Mouse (Mus musculus): Measurements from ENCODE around the gene Copg1. TPM values are rescaled to one million over a fixed set of nuclear protein-coding genes. Genes with fewer than 3 reads are reported as not detected.
A peak's percentile ranks its signal among the peaks of the same experiment; 100 is the strongest.

Copg1 gene
- polyA plus RNA-seq, 1 experiment from 2014 or later, result 128 TPM

DNA sequence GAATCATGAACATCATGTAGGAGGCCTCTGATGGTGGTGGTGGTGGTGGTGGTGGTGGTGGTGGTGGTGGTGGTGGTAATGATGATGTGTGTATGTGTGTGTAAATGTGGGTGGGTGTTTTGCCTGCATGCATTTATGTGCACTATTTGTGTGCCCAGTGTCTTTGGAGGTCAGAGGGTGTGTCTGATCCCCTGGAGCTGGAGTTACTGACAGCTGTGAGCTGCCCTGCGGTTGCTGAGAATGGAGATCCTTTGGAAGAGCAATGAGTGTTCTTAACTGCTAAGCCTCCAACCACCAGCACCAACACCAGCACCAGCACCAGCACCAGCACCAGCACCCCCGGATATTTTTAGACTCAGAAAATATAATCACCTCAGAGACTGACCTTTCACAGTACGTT lies 5.4 kb upstream of the Copg1 start:
- Histone ChIP-seq H3K4me3 (ENCODE audit: low read depth, low read length) (no peak overlapping the region), H3K4me2 (replicated peaks; ENCODE audit: low read depth, low read length) (no peak overlapping the region), H3K27me3 (ENCODE audit: control insufficient read depth, insufficient read depth, low read length) (no peaks in the 10 kb centered on the region), H3K27ac (ENCODE audit: low read depth, low read length) (no peak overlapping the region), H3K36me3 (ENCODE audit: control insufficient read depth, insufficient read depth, low read length) (no peaks in the 10 kb centered on the region), H3K9ac (ENCODE audit: low read depth, low read length) (no peak overlapping the region), H3K9me3 (ENCODE audit: control insufficient read depth, low read length) (no peaks in the 10 kb centered on the region), H3K4me1 (replicated peaks; ENCODE audit: control insufficient read depth, insufficient read depth, low read length) (no peaks in the 10 kb centered on the region)
- ATAC-seq (ENCODE audit: low FRiP score) (no peak), DNase-seq (ENCODE audit: low spot score) (no peak)
- 60% methylated on average over 3 of the region's 3 CpGs for WGBS

DNA sequence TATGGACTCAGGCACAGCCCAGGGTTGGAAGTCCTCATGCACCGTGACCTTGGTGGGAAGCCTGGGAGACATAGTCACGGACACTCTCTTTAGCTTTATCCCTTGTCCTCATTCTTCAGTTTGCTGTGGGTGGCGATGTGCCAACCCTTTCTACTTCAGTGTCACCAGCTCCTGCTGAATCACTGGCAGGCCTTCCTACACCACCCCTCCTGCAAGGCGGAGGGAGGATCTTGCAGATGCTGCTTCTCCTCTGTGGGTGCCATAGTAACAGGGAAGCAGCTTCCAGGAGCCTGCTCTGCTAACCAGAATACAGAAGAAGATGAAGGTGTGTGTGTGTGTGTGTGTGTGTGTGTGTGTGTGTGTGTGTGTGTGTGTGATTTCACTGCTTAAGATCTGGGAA lies 4.8 kb upstream of the Copg1 start:
- WGBS, result 77% methylated on average over 4 of the region's 4 CpGs
- DNase-seq (ENCODE audit: low spot score), result no peak
- H3K4me3 ChIP-seq (ENCODE audit: low read depth, low read length), result no peak overlapping the region

DNA sequence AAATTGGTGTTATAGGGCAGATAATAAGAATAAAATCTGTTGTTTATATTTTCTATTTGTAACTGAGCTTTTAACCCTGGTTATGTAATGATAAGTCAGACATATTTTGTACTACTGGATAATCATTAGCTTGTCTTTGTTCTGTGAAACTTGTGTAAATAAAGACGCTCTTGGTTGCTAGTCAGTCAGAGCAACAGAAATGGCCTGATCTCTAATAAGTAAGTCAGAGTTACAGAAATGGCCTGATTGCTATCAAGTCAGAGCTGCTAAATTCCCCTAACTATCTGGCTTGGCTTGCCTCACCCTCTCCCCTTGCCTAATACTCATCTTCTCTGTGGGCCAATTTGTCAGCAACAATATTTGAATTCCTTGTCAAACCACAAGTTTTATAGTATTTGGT lies 893 bp upstream of the Copg1 start:
- 92% methylated on average over 1 of the region's 1 CpGs for WGBS
- DNase-seq (ENCODE audit: low spot score), result no peak
- Histone ChIP-seq H3K9me3 (ENCODE audit: control insufficient read depth, low read length) (no peaks in the 10 kb centered on the region), H3K4me2 (replicated peaks; ENCODE audit: low read depth, low read length) (no peak overlapping the region), H3K9ac (ENCODE audit: low read depth, low read length) (no peak overlapping the region), H3K27me3 (ENCODE audit: control insufficient read depth, insufficient read depth, low read length) (no peaks in the 10 kb centered on the region), H3K4me1 (replicated peaks; ENCODE audit: control insufficient read depth, insufficient read depth, low read length) (no peaks in the 10 kb centered on the region), H3K27ac (ENCODE audit: low read depth, low read length) (no peak overlapping the region), H3K36me3 (ENCODE audit: control insufficient read depth, insufficient read depth, low read length) (no peaks in the 10 kb centered on the region), H3K4me3 (ENCODE audit: low read depth, low read length) (no peak overlapping the region)
- ATAC-seq (ENCODE audit: low FRiP score), result no peak

More for the DNA sequence above, 4.8 kb upstream of the Copg1 start:
- no peaks in the 10 kb centered on the region for H3K4me1 ChIP-seq (replicated peaks; ENCODE audit: control insufficient read depth, insufficient read depth, low read length)
- H3K36me3 ChIP-seq (ENCODE audit: control insufficient read depth, insufficient read depth, low read length), result no peaks in the 10 kb centered on the region
- no peak overlapping the region for H3K27ac ChIP-seq (ENCODE audit: low read depth, low read length)
- no peaks in the 10 kb centered on the region for H3K27me3 ChIP-seq (ENCODE audit: control insufficient read depth, insufficient read depth, low read length)
- no peaks in the 10 kb centered on the region for H3K9me3 ChIP-seq (ENCODE audit: control insufficient read depth, low read length)
- ATAC-seq (ENCODE audit: low FRiP score), result no peak
- H3K4me2 ChIP-seq (replicated peaks; ENCODE audit: low read depth, low read length), result no peak overlapping the region
- H3K9ac ChIP-seq (ENCODE audit: low read depth, low read length), result no peak overlapping the region

DNA sequence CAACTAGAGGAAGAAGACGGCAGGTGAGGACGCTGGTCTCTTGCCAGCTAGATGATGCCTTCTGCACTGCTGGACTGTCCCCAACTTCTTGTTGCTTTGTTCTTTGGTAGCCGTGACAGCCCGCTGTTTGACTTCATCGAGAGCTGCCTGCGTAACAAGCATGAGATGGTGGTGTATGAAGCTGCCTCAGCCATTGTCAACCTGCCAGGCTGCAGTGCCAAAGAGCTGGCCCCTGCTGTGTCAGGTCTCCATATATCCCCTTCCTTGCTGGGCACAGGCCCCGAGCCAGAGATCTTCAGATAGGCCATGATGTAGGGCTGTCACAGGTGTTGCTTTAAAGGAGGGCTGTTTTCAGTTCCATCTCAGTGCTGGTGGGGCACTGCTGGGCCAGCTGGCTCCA lies 6.3 kb downstream of the Copg1 start:
- WGBS, result 95% methylated on average over 7 of the region's 7 CpGs
- no peak for DNase-seq (ENCODE audit: low spot score)

DNA sequence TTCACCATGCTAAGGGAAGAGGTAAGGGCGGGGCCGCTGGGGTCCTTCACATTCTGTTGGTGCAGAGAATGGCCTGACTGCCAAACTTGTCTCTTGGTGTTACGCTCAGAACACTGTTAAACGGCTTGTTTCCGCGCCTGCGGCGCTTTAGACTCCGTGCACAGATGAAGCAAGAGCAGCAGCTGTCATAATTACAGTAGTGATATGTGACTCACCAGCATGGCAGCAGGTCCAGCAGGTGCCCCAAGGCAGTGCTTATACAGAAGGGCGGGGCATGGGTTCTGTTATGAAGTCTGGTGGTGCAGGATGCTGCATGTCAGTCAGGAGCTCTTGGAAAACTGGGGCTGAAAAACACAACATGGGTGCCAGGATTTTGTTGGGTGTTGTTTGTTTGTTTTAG lies 10.4 kb downstream of the Copg1 start:
- no peaks in the 10 kb centered on the region for H3K4me1 ChIP-seq (replicated peaks; ENCODE audit: control insufficient read depth, insufficient read depth, low read length)
- H3K27ac ChIP-seq (ENCODE audit: low read depth, low read length), result no peak overlapping the region
- DNase-seq (ENCODE audit: low spot score) (no peak), ATAC-seq (ENCODE audit: low FRiP score) (no peak)
- H3K27me3 ChIP-seq (ENCODE audit: control insufficient read depth, insufficient read depth, low read length), result no peaks in the 10 kb centered on the region
- no peak overlapping the region for H3K4me3 ChIP-seq (ENCODE audit: low read depth, low read length)
- no peak overlapping the region for H3K4me2 ChIP-seq (replicated peaks; ENCODE audit: low read depth, low read length)
- H3K9me3 ChIP-seq (ENCODE audit: control insufficient read depth, low read length), result no peaks in the 10 kb centered on the region
- 96% methylated on average over 10 of the region's 10 CpGs for WGBS
- H3K9ac ChIP-seq (ENCODE audit: low read depth, low read length), result no peak overlapping the region
- H3K36me3 ChIP-seq (ENCODE audit: control insufficient read depth, insufficient read depth, low read length), result peaks cover 24% of the 10 kb centered on the region

More for the DNA sequence above, 6.3 kb downstream of the Copg1 start:
- H3K4me3 ChIP-seq (ENCODE audit: low read depth, low read length), result no peak overlapping the region
- ATAC-seq (ENCODE audit: low FRiP score), result no peak
- H3K27ac ChIP-seq (ENCODE audit: low read depth, low read length), result no peak overlapping the region
- H3K9me3 ChIP-seq (ENCODE audit: control insufficient read depth, low read length), result no peaks in the 10 kb centered on the region
- peaks cover 14% of the 10 kb centered on the region for H3K36me3 ChIP-seq (ENCODE audit: control insufficient read depth, insufficient read depth, low read length)
- H3K27me3 ChIP-seq (ENCODE audit: control insufficient read depth, insufficient read depth, low read length), result no peaks in the 10 kb centered on the region
- no peak overlapping the region for H3K4me2 ChIP-seq (replicated peaks; ENCODE audit: low read depth, low read length)
- no peaks in the 10 kb centered on the region for H3K4me1 ChIP-seq (replicated peaks; ENCODE audit: control insufficient read depth, insufficient read depth, low read length)
- no peak overlapping the region for H3K9ac ChIP-seq (ENCODE audit: low read depth, low read length)

DNA sequence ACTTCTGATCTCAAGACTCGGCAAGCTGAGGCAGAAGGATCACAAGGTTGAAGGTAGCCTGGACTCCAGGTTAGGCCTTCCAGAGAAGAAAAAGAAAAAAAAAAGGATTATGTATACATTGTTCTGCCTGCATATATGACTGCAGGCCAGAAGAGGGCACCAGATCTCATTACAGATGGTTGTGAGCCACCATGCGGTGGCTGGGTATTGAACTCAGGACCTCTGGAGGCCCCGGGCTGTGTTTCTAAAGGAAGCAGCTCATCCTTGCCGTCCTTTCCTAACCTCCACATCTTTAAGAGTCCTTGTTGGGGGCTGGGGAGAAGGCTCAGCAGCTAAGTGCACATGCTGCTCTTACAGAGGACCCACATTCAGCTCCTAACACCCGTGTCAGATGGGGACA lies 19.0 kb downstream of the Copg1 start:
- H3K4me2 ChIP-seq (replicated peaks; ENCODE audit: low read depth, low read length), result no peak overlapping the region
- ATAC-seq (ENCODE audit: low FRiP score) (no peak), DNase-seq (ENCODE audit: low spot score) (peak; percentile 31)
- H3K36me3 ChIP-seq (ENCODE audit: control insufficient read depth, insufficient read depth, low read length), result peaks cover 14% of the 10 kb centered on the region
- no peak overlapping the region for H3K4me3 ChIP-seq (ENCODE audit: low read depth, low read length)
- no peak overlapping the region for H3K9ac ChIP-seq (ENCODE audit: low read depth, low read length)
- WGBS, result 76% methylated on average over 5 of the region's 5 CpGs
- no peaks in the 10 kb centered on the region for H3K9me3 ChIP-seq (ENCODE audit: control insufficient read depth, low read length)
- H3K27me3 ChIP-seq (ENCODE audit: control insufficient read depth, insufficient read depth, low read length), result no peaks in the 10 kb centered on the region
- H3K27ac ChIP-seq (ENCODE audit: low read depth, low read length), result no peak overlapping the region
- no peaks in the 10 kb centered on the region for H3K4me1 ChIP-seq (replicated peaks; ENCODE audit: control insufficient read depth, insufficient read depth, low read length)

DNA sequence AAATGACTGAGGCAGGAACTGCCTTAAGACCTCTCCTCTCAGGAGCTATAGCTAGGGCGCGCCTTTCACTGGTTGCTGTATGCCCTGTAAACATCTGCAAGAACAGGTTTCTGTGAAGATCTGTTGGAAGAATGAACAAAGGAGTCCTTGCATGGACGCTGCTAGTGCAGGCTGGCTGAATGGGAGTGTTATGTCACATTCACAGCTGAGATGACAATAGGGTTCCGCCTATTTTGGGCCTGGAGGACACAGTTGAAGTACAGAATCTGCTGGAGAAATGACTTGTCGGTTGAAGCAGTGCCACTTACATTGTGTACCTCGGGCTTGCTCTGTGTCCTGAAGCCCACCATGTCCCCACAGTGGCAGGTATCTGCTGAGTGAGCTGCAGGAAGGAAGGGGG lies 21.6 kb downstream of the Copg1 start:
- H3K36me3 ChIP-seq (ENCODE audit: control insufficient read depth, insufficient read depth, low read length), result peaks cover 10% of the 10 kb centered on the region; the same call in 1 of the 2 replicates
- no peak for DNase-seq (ENCODE audit: low spot score)

DNA sequence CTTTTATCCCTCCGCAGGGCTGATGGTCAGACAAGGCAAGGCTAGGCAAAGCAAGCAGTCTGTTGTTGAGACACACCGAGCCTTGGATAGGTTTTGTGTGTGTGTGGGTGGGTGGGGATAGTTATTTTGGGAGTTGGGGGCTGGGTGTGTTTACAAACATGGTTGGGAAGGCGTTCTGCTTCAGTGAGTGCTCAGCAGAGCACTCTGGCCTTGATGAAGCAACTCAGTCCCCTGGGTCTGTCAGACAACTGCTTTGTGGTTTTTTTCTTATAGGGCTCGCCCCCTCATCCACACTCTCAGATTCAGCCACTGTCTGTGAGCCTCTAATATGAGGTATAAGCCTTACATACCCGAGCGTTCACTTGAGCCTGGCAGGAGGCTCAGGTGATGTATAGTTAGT lies 23.9 kb downstream of the Copg1 start:
- H3K9me3 ChIP-seq (ENCODE audit: control insufficient read depth, low read length), result no peaks in the 10 kb centered on the region

More for the DNA sequence above, 21.6 kb downstream of the Copg1 start:
- no peaks in the 10 kb centered on the region for H3K27me3 ChIP-seq (ENCODE audit: control insufficient read depth, insufficient read depth, low read length)
- H3K4me2 ChIP-seq (replicated peaks; ENCODE audit: low read depth, low read length), result no peak overlapping the region
- no peaks in the 10 kb centered on the region for H3K9me3 ChIP-seq (ENCODE audit: control insufficient read depth, low read length)
- ATAC-seq (ENCODE audit: low FRiP score), result no peak
- H3K27ac ChIP-seq (ENCODE audit: low read depth, low read length), result no peak overlapping the region
- no peak overlapping the region for H3K9ac ChIP-seq (ENCODE audit: low read depth, low read length)
- no peak overlapping the region for H3K4me3 ChIP-seq (ENCODE audit: low read depth, low read length)
- no peaks in the 10 kb centered on the region for H3K4me1 ChIP-seq (replicated peaks; ENCODE audit: control insufficient read depth, insufficient read depth, low read length)
- 86% methylated on average over 6 of the region's 6 CpGs for WGBS

DNA sequence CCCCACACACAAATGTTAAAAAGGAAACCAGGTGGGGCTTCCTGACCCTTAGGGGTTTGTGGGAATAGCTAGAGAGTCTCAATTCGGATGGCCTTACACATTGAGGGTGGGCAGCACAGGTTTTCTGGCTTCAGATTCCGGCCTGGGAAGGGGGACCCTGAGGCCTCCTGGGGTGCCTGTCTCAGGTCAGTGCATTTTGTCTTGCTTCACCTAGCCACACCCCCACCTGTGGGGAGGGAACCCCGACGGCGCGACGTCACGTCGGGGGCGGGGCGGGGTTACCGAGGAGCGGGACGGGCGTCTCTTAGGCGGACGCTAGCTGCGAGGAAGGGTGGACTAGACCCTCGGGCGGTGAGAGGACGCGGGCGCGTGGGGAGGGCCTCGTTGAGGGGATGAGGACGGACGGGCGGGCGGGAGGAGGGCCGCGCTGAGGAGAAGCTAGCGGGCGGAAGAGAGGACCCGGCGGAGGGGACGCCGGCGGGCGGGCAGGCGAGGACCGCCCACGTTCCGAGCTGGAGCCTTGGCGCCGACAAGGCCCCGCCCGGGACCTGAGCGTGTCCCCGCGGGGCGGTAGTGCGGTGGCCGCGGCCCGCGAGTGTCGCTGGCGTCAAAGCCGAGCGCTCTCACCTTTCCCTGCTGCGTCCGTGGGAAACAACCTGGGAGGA lies 26.2 kb downstream of the Copg1 start, which contains the start of gene Hmces:
Gene Hmces (plus strand): TSS at position 275 of the 665 bp plus-strand sequence.
- H3K4me2 ChIP-seq (replicated peaks; ENCODE audit: low read depth, low read length), result peak within 1 kb of the TSS; percentile 73
- ATAC-seq (ENCODE audit: low FRiP score) (peak; percentile 89), DNase-seq (ENCODE audit: low spot score) (peak; percentile 74)
- H3K9me3 ChIP-seq (ENCODE audit: control insufficient read depth, low read length), result no peaks in the 10 kb centered on the region
- no peaks in the 10 kb centered on the region for H3K27me3 ChIP-seq (ENCODE audit: control insufficient read depth, insufficient read depth, low read length)
- H3K4me1 ChIP-seq (replicated peaks; ENCODE audit: control insufficient read depth, insufficient read depth, low read length), result no peaks in the 10 kb centered on the region; the same call in 1 of the 2 replicates
- under 1% methylated on average over 61 of the region's 62 CpGs for WGBS
- H3K4me3 ChIP-seq (ENCODE audit: low read depth, low read length), result peak within 1 kb of the TSS; percentile 75
- H3K9ac ChIP-seq (ENCODE audit: low read depth, low read length), result peak within 1 kb of the TSS; percentile 86
- peak within 1 kb of the TSS; percentile 74 for H3K27ac ChIP-seq (ENCODE audit: low read depth, low read length)
- 0 out of 2 replicates have a peak, but pooled peaks cover 2% of the 10 kb centered on the region for H3K36me3 ChIP-seq (ENCODE audit: control insufficient read depth, insufficient read depth, low read length)

More for the DNA sequence above, 23.9 kb downstream of the Copg1 start:
- Histone ChIP-seq H3K9ac (ENCODE audit: low read depth, low read length) (no peak overlapping the region), H3K4me2 (replicated peaks; ENCODE audit: low read depth, low read length) (no peak overlapping the region), H3K4me3 (ENCODE audit: low read depth, low read length) (no peak overlapping the region), H3K27ac (ENCODE audit: low read depth, low read length) (no peak overlapping the region), H3K27me3 (ENCODE audit: control insufficient read depth, insufficient read depth, low read length) (no peaks in the 10 kb centered on the region), H3K36me3 (ENCODE audit: control insufficient read depth, insufficient read depth, low read length) (0 out of 2 replicates have a peak, but pooled peaks cover 4% of the 10 kb centered on the region), H3K4me1 (replicated peaks; ENCODE audit: control insufficient read depth, insufficient read depth, low read length) (no peaks in the 10 kb centered on the region; the same call in 1 of the 2 replicates)
- ATAC-seq (ENCODE audit: low FRiP score), result no peak
- no peak for DNase-seq (ENCODE audit: low spot score)
- WGBS, result 92% methylated on average over 6 of the region's 6 CpGs
